Mouse (Mus musculus): Measurements from ENCODE around the gene Lyrm2. TPM values are rescaled to one million over a fixed set of nuclear protein-coding genes. Genes with fewer than 3 reads are reported as not detected.

The Lyrm2 gene
- 10 to 100 TPM; 43.4 to 50.9 TPM for total RNA-seq (2021)

GRCm38 (mm10) chr4:32799966-32800576, at the start of gene Lyrm2:
Gene Lyrm2, plus strand, starts transcription at chr4:32800253.
- intact Hi-C loops (cut with DNase I): loop anchor here (1.0 kb wide), 1 partner anchor 150 kb away; the partner anchor contains the start of gene Ankrd6
- DNase-seq: peak; percentile 83 to 89

GRCm38 (mm10) chr4:32750711-32751110, 49.3 kb upstream of the Lyrm2 start:
- intact Hi-C loops (cut with DNase I): loop anchor here (5.0 kb wide), 1 partner anchor 202 kb away; the partner anchor contains the start of gene Ankrd6
- DNase-seq: no peak

GRCm38 (mm10) chr4:32757430-32757829, 42.6 kb upstream of the Lyrm2 start:
- intact Hi-C loops (cut with DNase I): loop anchor here (5.0 kb wide), 1 partner anchor 260 kb away; no protein-coding TSS in a partner anchor
- DNase-seq: no peak

DNA sequence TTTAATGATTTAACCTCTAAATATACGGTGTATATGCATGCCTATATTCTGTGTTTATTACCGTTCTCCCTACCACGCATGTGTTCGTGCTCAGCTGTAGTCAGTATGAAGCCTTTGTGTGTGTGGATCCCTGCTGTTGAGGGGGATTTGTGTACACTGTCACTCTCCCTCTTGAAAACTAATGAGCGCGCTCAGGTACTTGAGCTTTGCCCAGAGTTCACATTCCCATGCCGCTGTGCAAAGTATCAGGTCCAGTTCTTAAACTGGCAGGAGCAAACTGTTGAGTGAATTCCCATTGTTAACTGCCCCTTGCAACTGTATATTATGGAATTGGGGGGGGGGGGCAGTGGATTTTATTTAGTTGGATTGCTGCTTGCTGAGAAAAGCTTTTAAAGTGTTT, 32.6 kb upstream of the Lyrm2 start:
- DNase-seq: no peak
- intact Hi-C loops (cut with DNase I): loop anchor here (5.0 kb wide), 2 partner anchors 185 to 350 kb away; partner anchors contain the start of gene Ankrd6

GRCm38 (mm10) chr4:32768046-32768445, 32.0 kb upstream of the Lyrm2 start:
- peak in 1 of 2 experiments; percentile 2 for DNase-seq
- intact Hi-C loops (cut with DNase I): loop anchor here (5.0 kb wide), 2 partner anchors 184 to 349 kb away; partner anchors contain the start of gene Ankrd6

- intact Hi-C loops (cut with DNase I): no loop called here
- no peak for DNase-seq
Measured at GRCm38 (mm10) chr4:32770284-32770810, 29.7 kb upstream of the Lyrm2 start.

DNA sequence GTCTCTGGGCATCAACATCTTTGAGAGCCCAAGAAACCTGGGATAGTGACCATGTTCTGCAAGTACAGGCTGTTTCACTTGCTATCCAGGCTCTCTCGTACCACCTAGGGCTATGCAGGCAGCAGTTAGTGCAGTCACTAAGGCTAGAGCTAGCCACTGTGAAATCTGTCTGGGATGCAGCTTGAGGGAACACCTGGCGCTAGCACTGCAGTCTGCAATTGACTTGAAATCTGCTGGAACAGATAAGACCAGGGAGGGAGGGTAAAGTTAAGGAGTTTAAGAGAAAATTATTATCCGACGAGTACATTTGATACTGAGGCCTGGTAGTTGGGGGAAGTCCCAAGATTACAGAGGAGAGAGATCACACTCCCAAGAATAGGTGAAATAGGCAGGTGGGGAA, 20.1 kb upstream of the Lyrm2 start:
- DNase-seq: no peak
- intact Hi-C loops (cut with DNase I): no loop called here

GRCm38 (mm10) chr4:32787110-32787509, 12.9 kb upstream of the Lyrm2 start:
- intact Hi-C loops (cut with DNase I): no loop called here
- DNase-seq: no peak

DNA sequence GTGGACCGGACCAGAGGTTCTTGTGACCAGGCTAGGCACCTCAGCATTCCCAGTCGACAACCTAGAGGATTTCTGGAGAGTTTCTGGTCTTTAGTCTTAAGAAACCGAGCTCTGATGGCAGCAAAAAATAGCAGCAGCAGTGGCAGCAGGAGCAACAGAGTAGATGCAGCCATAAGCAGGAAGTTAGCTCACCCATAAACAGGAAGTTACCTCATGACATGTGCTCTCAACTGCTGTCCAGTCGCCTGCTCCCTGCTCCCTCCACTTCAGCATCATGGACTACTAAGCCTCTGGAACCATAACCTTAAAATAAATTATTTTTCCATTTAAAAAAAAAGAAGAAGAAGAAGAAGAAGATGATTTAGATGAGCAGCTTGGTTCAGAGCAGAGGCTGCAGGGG, 11.0 kb upstream of the Lyrm2 start:
- intact Hi-C loops (cut with DNase I): no loop called here
- DNase-seq: no peak

DNA sequence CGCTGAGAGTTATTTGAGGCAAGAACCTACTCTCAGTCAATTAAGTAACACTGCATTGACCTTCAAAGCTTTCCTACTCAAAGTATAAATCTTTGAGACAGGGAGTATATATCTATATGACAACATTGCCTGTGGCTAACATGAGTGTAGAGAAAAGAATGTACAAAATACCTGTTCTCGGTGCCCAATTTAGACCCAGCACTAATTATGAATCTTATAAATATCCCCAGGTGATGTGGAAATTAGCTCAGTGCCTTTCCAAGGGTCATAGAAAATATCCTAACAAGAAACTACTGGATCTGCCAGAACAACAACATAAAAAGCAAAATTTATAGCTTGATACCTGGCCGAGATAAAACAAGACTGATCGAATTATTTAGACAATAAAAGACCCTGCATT, 1.1 kb upstream of the Lyrm2 start:
- intact Hi-C loops (cut with DNase I): no loop called here

DNA sequence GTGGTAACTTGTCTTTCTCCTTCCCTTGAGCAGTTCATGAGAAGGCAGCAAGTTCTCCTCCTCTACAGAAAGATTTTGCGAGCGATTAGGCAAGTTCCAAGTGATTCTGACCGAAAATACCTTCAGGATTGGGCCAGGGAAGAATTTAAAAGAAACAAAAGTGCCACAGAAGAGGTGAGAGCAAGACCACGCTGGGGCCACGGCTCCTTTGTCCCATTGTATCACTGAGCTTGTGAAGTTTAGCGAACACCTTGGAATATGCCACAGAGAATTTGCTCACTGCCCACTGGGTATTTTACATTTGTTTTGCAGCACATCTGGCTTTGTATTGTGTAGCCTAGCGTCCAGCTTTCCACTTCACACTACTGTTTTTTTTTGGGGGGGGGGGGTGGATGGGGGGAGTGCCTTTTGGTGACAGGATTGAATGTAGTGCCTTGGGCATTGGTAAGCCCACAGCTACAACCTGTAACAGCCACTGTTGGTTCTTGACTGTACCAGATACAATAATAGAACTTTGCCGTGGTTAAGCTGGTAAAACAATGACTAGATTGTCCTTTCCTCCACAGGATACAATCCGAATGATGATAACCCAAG, 621 bp downstream of the Lyrm2 start:
- intact Hi-C loops (cut with DNase I): loop anchor here (1.0 kb wide), 1 partner anchor 150 kb away; the partner anchor contains the start of gene Ankrd6
- DNase-seq: peak in 1 of 2 experiments; percentile 3

More for the DNA sequence above, 1.1 kb upstream of the Lyrm2 start:
- no peak for DNase-seq

DNA sequence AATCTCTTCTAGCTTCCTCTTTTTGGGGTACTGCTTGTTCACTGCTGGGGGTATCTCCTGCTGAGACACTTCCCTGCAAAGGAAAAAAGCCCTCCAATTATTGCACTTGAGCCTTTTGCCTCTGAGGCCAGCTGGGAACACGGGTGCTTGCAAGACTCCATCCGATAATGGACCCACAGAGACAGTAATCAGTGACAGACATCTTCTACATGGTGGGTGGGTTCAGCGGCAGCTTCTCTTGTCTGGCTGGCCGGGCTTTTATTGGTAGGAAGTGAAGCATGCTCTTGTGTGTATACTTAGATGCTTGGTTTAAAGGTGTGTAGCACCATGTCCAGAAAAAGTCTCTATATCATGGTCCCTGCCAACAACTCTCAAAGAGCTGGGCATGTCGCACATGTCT, 17.4 kb downstream of the Lyrm2 start:
- intact Hi-C loops (cut with DNase I): no loop called here
- DNase-seq: no peak

DNA sequence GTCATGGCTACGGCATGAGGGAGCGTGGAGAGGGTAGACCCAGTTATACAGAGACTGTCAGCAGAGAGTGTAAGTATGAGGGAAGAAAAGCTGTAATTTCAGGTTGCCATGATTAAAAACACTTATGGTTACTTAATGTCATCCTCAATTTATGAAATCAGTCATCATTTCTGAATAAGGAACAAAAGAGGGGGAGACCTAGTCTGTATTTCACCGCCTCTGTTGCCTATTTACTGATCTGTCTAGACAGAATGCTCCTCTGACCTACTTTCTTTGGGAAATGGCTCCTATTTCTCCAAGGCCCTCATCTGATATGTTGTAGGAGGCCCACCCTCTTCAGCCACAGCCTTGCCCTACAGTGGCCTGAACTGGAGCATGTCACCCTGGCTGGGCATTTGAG, 20.6 kb downstream of the Lyrm2 start:
- DNase-seq: no peak
- intact Hi-C loops (cut with DNase I): no loop called here

GRCm38 (mm10) chr4:32824254-32824653, 24.2 kb downstream of the Lyrm2 start:
- intact Hi-C loops (cut with DNase I): no loop called here
- no peak for DNase-seq

GRCm38 (mm10) chr4:32826925-32827324, 26.9 kb downstream of the Lyrm2 start:
- intact Hi-C loops (cut with DNase I): no loop called here
- peak; percentile 54 to 61 for DNase-seq

DNA sequence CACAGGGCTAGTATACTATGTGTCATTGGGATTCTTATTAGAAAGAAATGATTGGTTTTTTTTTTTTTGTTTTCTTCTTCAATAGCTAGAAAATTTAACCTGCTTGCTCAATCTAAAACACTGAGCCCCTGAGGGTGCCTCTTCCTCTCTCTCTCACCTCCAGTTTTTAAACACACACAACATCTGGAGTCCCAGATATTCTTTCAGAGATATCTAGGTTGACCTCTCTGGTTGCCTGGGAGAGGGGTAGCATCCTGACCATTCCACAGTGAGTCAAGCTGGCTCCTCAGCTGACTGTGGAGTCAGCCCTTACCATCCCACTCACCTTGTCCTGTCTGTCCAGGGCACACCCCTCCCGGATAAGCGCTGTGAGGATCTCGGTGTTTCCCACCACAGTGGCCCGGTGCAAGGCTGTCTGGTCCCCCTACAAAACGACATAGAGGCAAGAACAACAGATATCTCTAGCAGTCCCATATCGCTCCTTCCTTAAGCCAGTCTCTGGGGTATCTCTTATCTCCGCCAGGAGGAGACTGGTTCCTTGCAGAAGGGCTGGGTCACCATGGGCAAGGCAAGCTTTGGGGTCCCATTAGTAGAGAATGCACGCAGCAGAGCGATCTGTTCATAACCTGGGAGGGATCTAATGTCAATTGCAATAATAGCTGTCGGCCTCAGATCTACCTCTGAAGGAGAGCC, 28.5 kb downstream of the Lyrm2 start:
- DNase-seq: no peak
- intact Hi-C loops (cut with DNase I): no loop called here

GRCm38 (mm10) chr4:32829316-32829715, 29.3 kb downstream of the Lyrm2 start:
- no peak for DNase-seq
- intact Hi-C loops (cut with DNase I): no loop called here

DNA sequence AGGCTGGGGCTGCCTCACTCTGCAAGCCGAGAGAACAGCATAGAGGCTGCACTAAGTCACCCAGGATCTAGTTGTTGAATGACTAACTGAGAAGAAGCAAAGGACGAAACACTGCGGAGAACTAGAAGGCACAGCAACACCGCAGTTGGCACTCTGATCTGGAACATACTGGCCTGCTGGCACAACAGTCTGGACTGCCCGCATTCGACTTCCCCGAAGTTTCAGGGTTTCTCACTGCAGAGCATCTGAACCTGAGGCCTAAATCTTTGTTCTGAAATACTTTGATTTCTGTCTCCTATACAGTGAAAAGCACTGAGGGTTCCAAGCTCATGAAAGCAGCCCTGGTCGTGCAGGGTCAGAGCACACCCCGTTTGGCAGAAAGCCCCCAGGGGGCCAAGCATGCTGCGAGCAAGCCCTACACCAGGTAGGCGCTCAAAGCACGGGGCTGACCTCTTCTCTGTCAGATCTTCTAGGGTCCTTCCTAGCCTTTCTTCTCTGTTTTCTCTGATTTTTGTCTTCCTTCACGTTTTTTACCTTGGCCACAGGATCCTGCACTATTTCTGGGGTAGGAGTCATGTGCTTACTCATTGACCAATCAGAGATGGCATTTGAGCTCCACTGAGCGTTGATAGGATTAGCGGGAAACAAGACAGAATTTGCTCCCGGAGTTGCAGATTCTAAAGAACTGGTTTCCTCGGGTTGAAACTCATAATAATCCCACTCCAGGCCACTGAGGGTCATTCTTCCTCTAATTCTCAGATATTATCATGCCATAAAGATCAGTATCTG, 33.6 kb downstream of the Lyrm2 start:
- intact Hi-C loops (cut with DNase I): no loop called here
- DNase-seq: peak in 1 of 2 experiments; percentile 20

DNA sequence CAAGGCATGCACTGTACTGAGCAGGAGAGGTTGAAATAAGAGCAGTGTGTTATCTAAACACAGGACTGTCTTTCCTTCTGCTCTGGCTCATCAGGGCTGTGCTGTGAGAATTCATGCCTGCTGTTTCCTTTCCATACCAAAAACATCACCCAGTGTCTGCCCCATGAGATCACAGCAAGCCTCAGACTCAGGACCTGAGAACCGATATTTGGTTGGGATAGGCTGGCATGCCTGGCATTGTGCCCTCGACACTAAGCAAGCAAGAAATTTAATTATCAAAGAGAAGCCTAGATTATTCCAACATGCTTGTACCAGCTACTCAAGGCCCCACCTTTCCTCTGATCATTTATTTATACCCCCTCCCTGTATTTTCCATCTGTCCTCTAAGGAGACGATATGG, 34.5 kb downstream of the Lyrm2 start:
- intact Hi-C loops (cut with DNase I): no loop called here
- no peak for DNase-seq

- DNase-seq: no peak
- intact Hi-C loops (cut with DNase I): no loop called here
Measured at GRCm38 (mm10) chr4:32836071-32836470, 36.0 kb downstream of the Lyrm2 start.

- no peak for DNase-seq
- intact Hi-C loops (cut with DNase I): no loop called here
Measured at GRCm38 (mm10) chr4:32838401-32838800, 38.3 kb downstream of the Lyrm2 start.
